ENCODE assay signal across 13 mouse cellular contexts in the genomic region with DNA sequence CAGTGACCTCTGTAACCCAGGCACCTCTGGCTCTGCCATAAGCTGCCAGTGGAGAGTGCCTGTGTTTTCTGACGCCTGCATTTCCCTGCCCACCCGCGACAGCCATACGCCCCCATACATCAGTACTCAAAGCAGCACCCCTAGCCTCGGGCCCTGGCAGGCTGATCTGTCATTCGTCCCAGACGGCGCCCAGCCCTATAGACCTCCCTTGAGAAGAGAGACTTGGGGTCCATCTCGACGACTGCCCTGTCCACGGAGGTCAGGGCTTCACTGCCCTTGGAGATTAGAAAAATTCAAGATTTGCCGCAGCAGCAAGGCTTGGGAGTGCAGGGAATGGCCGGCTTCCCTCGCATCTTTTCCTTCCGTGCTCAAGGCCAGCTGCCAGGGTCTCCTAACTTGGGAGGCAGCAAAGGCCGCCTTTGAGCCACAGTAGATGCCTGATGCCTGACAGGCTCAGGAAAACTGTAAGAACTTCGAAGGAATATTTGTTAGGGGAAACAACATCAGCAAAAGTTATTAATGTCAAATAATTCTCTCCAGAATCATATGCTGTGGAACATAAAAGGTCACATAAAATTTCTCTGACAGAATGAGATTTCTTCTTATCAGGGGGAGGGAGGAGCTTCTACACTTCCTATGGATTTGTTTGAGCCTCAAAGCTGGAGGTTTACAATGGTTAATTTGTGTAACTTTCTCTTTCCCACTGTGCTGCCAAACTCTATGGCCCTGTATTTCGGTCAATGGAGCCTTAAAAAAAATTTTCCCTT. TPM values are rescaled to one million over a fixed set of nuclear protein-coding genes. Genes with fewer than 3 reads are reported as not detected.
A peak's percentile ranks its signal among the peaks of the same experiment; 100 is the strongest.
DNase-seq lines count a peak whose midpoint lies in the region; ATAC-seq lines count a peak whose summit lies in the region.
"Had no signal": no experiment of that assay in that cellular context is flagged by ENCODE, and none has a peak within 500 bp of the region (broad histone marks: within the 10 kb centered on the region; RNA-seq: fewer than 3 reads in every experiment).

No protein-coding gene starts in this region.

- H3K9me3 ChIP-seq in hindbrain, embryonic 13.5 days: no peaks in the 10 kb centered on the region
- H3K9me3 ChIP-seq in midbrain, embryonic 16.5 days (replicated peaks; ENCODE audit: control insufficient read depth, low read length, poor library complexity, severe bottlenecking): no peaks in the 10 kb centered on the region

- H3K4me3 ChIP-seq in hindbrain, embryonic 13.5 days: peak overlapping the region; percentile 48
- H3K4me3 ChIP-seq in midbrain, embryonic 16.5 days (ENCODE audit: low read depth, low read length): peak overlapping the region; percentile 30
- H3K4me3 ChIP-seq: myocyte had no signal

- WGBS in hindbrain, embryonic 13.5 days: 3% methylated on average over 18 of the region's 18 CpGs
- WGBS in midbrain, embryonic 16.5 days: 4% methylated on average over 18 of the region's 18 CpGs

- peaks cover 36% of the 10 kb centered on the region for H3K4me1 ChIP-seq in hindbrain, embryonic 13.5 days (replicated peaks)
- H3K4me1 ChIP-seq in midbrain, embryonic 16.5 days (ENCODE audit: control insufficient read depth, insufficient read depth, low read length): peaks cover 29% of the 10 kb centered on the region

- H3K9ac ChIP-seq in hindbrain, embryonic 13.5 days: peak overlapping the region; percentile 73
- peak overlapping the region; percentile 72 for H3K9ac ChIP-seq in midbrain, embryonic 16.5 days (ENCODE audit: low read depth, low read length)

- peak overlapping the region; percentile 72 for H3K4me2 ChIP-seq in hindbrain, embryonic 13.5 days
- H3K4me2 ChIP-seq in midbrain, embryonic 16.5 days (ENCODE audit: low read length): peak overlapping the region; percentile 73

- H3K36me3 ChIP-seq in hindbrain, embryonic 13.5 days: no peaks in the 10 kb centered on the region
- no peaks in the 10 kb centered on the region for H3K36me3 ChIP-seq in midbrain, embryonic 16.5 days (ENCODE audit: control insufficient read depth, insufficient read depth, low read length)

- ATAC-seq in hindbrain, embryonic 13.5 days (ENCODE audit: low FRiP score): no peak
- ATAC-seq in midbrain, embryonic 16.5 days: no peak

- peak; percentile 32 for DNase-seq in ZHBTc4 (ENCODE audit: low read depth, low spot score)
- peak; percentile 47 for DNase-seq in embryo, embryonic 11 days
- DNase-seq in lung, postnatal 25 days (ENCODE audit: low spot score): no peak
- DNase-seq in spleen, adult 18-20 months: no peak
- no peak for DNase-seq in cerebellum, adult 9-10 months
- DNase-seq: adrenal gland, adult 8-10 months; cerebellum, postnatal 14 days; kidney, adult 2 months; lung, adult 2 months; thymus, postnatal 25 days had no signal

- H3K27ac ChIP-seq in hindbrain, embryonic 13.5 days: peak overlapping the region; percentile 90
- H3K27ac ChIP-seq in midbrain, embryonic 16.5 days (ENCODE audit: low read length): peak overlapping the region; percentile 72

- H3K27me3 ChIP-seq in hindbrain, embryonic 13.5 days: peaks cover 3% of the 10 kb centered on the region; the same call in 1 of the 2 replicates
- H3K27me3 ChIP-seq in midbrain, embryonic 16.5 days (ENCODE audit: control insufficient read depth, insufficient read depth, low read depth, low read length): no peaks in the 10 kb centered on the region

RNA-seq across cellular contexts. Expression of a gene that starts 7.9 kb away (rescaled TPM):
- 34.5 and 42.6 TPM in 2 replicates for polyA plus RNA-seq in hindbrain, embryonic 13.5 days (2015; fragmentation: Nextera tagmentation; extraction: Ambion mirVana)
- 33.4 and 35.5 TPM in 2 replicates for polyA plus RNA-seq in midbrain, embryonic 16.5 days (2015; fragmentation: Nextera tagmentation; extraction: Ambion mirVana)
- polyA plus RNA-seq: kidney, adult 2 months; myocyte had no signal

Comparison
In these comparisons a context has a peak if more than half of its experiments do, and no peak if none do; other contexts are left out.
1. DNase-seq: peak in ZHBTc4 (single experiment) and embryo, embryonic 11 days (single experiment); none in lung, postnatal 25 days (single experiment), spleen, adult 18-20 months (0 of 2) and cerebellum, adult 9-10 months (single experiment).